Mouse (Mus musculus): ENCODE data around the gene Anxa2. TPM values are rescaled to one million over a fixed set of nuclear protein-coding genes. Genes with fewer than 3 reads are reported as not detected.

Anxa2 gene
- total RNA-seq, 2 experiments from 2014 or later = 12.5 to 17.5 TPM

GRCm38 (mm10) chr9:69502504-69502903 lies 49.1 kb downstream of the Anxa2 start:
- peak; percentile 71 to 76 for DNase-seq (ENCODE audit: low spot score in 2 of 2)
- intact Hi-C loops (cut with DNase I) = loop anchor here (10.0 kb wide), 1 partner anchor 242 kb away; no protein-coding TSS in a partner anchor

GRCm38 (mm10) chr9:69505611-69506010 lies 52.2 kb downstream of the Anxa2 start:
- intact Hi-C loops (cut with DNase I) = loop anchor here (2.0 to 10.0 kb wide), 5 partner anchors 117 to 481 kb away; no protein-coding TSS in a partner anchor
- peak in 1 of 2 experiments; percentile 33 for DNase-seq (ENCODE audit: low spot score in 2 of 2)

GRCm38 (mm10) chr9:69507206-69507605 lies 53.8 kb downstream of the Anxa2 start:
- intact Hi-C loops (cut with DNase I) = loop anchor here (5.0 to 10.0 kb wide), 4 partner anchors 115 to 260 kb away; no protein-coding TSS in a partner anchor
- no peak for DNase-seq (ENCODE audit: low spot score in 2 of 2)

- intact Hi-C loops (cut with DNase I) = loop anchor here (5.0 to 10.0 kb wide), 4 partner anchors 114 to 259 kb away; no protein-coding TSS in a partner anchor
- DNase-seq (ENCODE audit: low spot score in 2 of 2) = no peak
These were observed 54.6 kb downstream of the Anxa2 start for GRCm38 (mm10) chr9:69508016-69508415.

GRCm38 (mm10) chr9:69511881-69512590 lies 58.6 kb downstream of the Anxa2 start:
- intact Hi-C loops (cut with DNase I) = no loop called here
- no peak for DNase-seq (ENCODE audit: low spot score in 2 of 2)

GRCm38 (mm10) chr9:69512726-69513125 lies 59.3 kb downstream of the Anxa2 start:
- no peak for DNase-seq (ENCODE audit: low spot score in 2 of 2)
- intact Hi-C loops (cut with DNase I) = no loop called here

GRCm38 (mm10) chr9:69514206-69514605 lies 60.8 kb downstream of the Anxa2 start:
- intact Hi-C loops (cut with DNase I) = no loop called here
- no peak for DNase-seq (ENCODE audit: low spot score in 2 of 2)

GRCm38 (mm10) chr9:69515416-69515815 lies 62.0 kb downstream of the Anxa2 start:
- intact Hi-C loops (cut with DNase I) = loop anchor here (5.0 kb wide), 1 partner anchor 102 kb away; no protein-coding TSS in a partner anchor
- DNase-seq (ENCODE audit: low spot score in 2 of 2) = no peak

- intact Hi-C loops (cut with DNase I) = loop anchor here (5.0 kb wide), 1 partner anchor 100 kb away; no protein-coding TSS in a partner anchor
- DNase-seq (ENCODE audit: low spot score in 2 of 2) = peak; percentile 77 to 92
These were observed 64.1 kb downstream of the Anxa2 start for GRCm38 (mm10) chr9:69517387-69518035.

Small RNA genes within 50 kb of the gene (microRNA-seq; reads per million reads assigned to microRNA genes)
- gene Mir3109 = 0 to 0.50 reads per million in 2 experiments

Other genes with a start within 250 kb of the Anxa2 start
- 10 to 100 TPM in 1 of 2 experiments, 1 to 10 TPM in 1; 9.6 to 10.3 TPM for gene Ice2, start 55.7 kb upstream of the Anxa2 start, total RNA-seq (2021)